Mouse (Mus musculus) lung, embryonic 16.5 days (tissue): Measurements from ENCODE around the gene Csad. TPM values are rescaled to one million over a fixed set of nuclear protein-coding genes. Genes with fewer than 3 reads are reported as not detected.

ENCODE experiments used
- ATAC-seq: fragments of 200-750 bp; cut with Nextera tagmentation; 2 replicates; pipeline ENCODE4 v1.8.0; 2017; ENCODE audit warnings: low read depth, mild to moderate bottlenecking, moderate library complexity
- H3K27ac ChIP-seq: fragments of 300-500 bp; sonication (generic); 2 replicates; pipeline ENCODE4 v1.5.1; 2014; ENCODE audit warnings: mild to moderate bottlenecking, control low read depth, low read length
- H3K27me3 ChIP-seq: fragments of 300-500 bp; sonication (generic); 2 replicates; pipeline ENCODE4 v1.6.1; 2014; ENCODE audit warnings: low read depth, low read length, mixed read lengths; ENCODE audit not compliant: control insufficient read depth, insufficient read depth
- H3K36me3 ChIP-seq: fragments of 300-500 bp; sonication (generic); 2 replicates; pipeline ENCODE4 v1.6.1; 2014; ENCODE audit warnings: low read length; ENCODE audit not compliant: control insufficient read depth, insufficient read depth
- H3K4me1 ChIP-seq: fragments of 300-500 bp; sonication (generic); replicated peaks from 2 replicates; pipeline ENCODE4 v1.6.1; 2014; ENCODE audit warnings: low read length, mixed read lengths; ENCODE audit not compliant: control insufficient read depth, insufficient read depth
- H3K4me2 ChIP-seq: fragments of 300-500 bp; sonication (generic); 2 replicates; pipeline ENCODE4 v1.6.1; 2014; ENCODE audit warnings: low read depth, low read length, control low read depth
- H3K4me3 ChIP-seq: fragments of 300-500 bp; sonication (generic); 2 replicates; pipeline ENCODE4 v1.5.1; 2014; ENCODE audit warnings: mild to moderate bottlenecking, low read length, control low read depth
- H3K9ac ChIP-seq: fragments of 300-500 bp; sonication (generic); 2 replicates; pipeline ENCODE4 v1.6.1; 2014; ENCODE audit warnings: low read length, control low read depth
- H3K9me3 ChIP-seq: fragments of 300-500 bp; sonication (generic); 2 replicates; pipeline ENCODE4 v1.6.1; 2016; ENCODE audit warnings: low read length; ENCODE audit not compliant: control insufficient read depth
- WGBS: fragments of 180-500 bp; shearing (Covaris S2); extraction: QIAGEN DNeasy Blood & Tissue Kit; methylation state at CpG from one replicate; pipeline ENCODE4 v1.1.7; 2014; 5-methylcytosine and 5-hydroxymethylcytosine counted together
- polyA plus RNA-seq: library from polyadenylated mRNA; unstranded; fragments of >200 nt; fragmentation: Nextera tagmentation; extraction: Ambion mirVana; gene quantifications from 2 replicates; pipeline ENCODE4 v1.2.1, GENCODE M21; 2015

Csad gene
- polyA plus RNA-seq, 1 experiment from 2014 or later, result 70.6 TPM

DNA sequence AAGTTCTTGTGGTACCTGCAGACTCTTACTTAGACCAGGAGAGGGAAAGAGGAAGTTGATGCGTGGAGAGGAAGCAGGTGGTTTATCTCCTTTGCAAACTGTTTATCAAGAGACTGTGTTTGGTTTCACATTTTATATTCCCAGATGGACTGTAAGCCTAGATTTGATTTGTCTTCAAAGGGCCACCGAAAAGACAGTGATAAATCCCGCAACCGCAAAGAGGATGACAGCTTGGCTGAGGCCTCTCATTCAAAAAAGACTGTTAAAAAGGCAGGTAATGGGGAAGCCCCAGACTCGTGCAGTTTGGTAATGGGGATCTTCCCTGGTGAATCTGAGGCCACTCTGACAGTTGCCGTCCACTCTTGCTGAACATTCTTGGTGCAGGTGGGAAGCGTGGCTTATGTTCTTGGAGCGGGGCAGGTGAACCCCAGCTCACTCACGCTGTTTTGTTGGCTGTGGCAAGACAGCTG is 3.6 kb upstream of the Csad start:
- no peaks in the 10 kb centered on the region for H3K9me3 ChIP-seq
- no peak overlapping the region; the same call in 1 of the 2 replicates for H3K27ac ChIP-seq
- no peak overlapping the region for H3K4me3 ChIP-seq
- H3K4me1 ChIP-seq, result peaks cover 26% of the 10 kb centered on the region
- no peak overlapping the region for H3K9ac ChIP-seq
- H3K27me3 ChIP-seq, result no peaks in the 10 kb centered on the region
- WGBS, result 64% methylated on average over 9 of the region's 9 CpGs
- no peak for ATAC-seq
- H3K4me2 ChIP-seq, result no peak overlapping the region
- peaks cover 39% of the 10 kb centered on the region for H3K36me3 ChIP-seq

GRCm38 (mm10) chr15:102207351-102207750 is 2.8 kb upstream of the Csad start:
- H3K9ac ChIP-seq, result peak overlapping the region; percentile 28; the same call in 1 of the 2 replicates
- peaks cover 31% of the 10 kb centered on the region for H3K36me3 ChIP-seq
- ATAC-seq, result no peak
- H3K27me3 ChIP-seq, result no peaks in the 10 kb centered on the region
- no peak overlapping the region for H3K27ac ChIP-seq
- H3K4me2 ChIP-seq, result no peak overlapping the region
- WGBS, result 76% methylated on average over 3 of the region's 3 CpGs
- no peaks in the 10 kb centered on the region for H3K9me3 ChIP-seq
- peaks cover 28% of the 10 kb centered on the region for H3K4me1 ChIP-seq
- H3K4me3 ChIP-seq, result no peak overlapping the region

GRCm38 (mm10) chr15:102205779-102206178 is 1.3 kb upstream of the Csad start:
- Histone ChIP-seq H3K4me3 (peak overlapping the region; percentile 85), H3K27ac (peak overlapping the region; percentile 44; the same call in 1 of the 2 replicates), H3K27me3 (no peaks in the 10 kb centered on the region), H3K36me3 (peaks cover 26% of the 10 kb centered on the region), H3K9me3 (no peaks in the 10 kb centered on the region), H3K4me2 (peak overlapping the region; percentile 76), H3K4me1 (peaks cover 30% of the 10 kb centered on the region), H3K9ac (peak overlapping the region; percentile 98)
- ATAC-seq, result no peak
- WGBS, result 26% methylated on average over 8 of the region's 8 CpGs

- WGBS, result 0% methylated on average over 24 of the region's 72 CpGs
These were observed 616 bp downstream of the Csad start for GRCm38 (mm10) chr15:102203835-102204381.

DNA sequence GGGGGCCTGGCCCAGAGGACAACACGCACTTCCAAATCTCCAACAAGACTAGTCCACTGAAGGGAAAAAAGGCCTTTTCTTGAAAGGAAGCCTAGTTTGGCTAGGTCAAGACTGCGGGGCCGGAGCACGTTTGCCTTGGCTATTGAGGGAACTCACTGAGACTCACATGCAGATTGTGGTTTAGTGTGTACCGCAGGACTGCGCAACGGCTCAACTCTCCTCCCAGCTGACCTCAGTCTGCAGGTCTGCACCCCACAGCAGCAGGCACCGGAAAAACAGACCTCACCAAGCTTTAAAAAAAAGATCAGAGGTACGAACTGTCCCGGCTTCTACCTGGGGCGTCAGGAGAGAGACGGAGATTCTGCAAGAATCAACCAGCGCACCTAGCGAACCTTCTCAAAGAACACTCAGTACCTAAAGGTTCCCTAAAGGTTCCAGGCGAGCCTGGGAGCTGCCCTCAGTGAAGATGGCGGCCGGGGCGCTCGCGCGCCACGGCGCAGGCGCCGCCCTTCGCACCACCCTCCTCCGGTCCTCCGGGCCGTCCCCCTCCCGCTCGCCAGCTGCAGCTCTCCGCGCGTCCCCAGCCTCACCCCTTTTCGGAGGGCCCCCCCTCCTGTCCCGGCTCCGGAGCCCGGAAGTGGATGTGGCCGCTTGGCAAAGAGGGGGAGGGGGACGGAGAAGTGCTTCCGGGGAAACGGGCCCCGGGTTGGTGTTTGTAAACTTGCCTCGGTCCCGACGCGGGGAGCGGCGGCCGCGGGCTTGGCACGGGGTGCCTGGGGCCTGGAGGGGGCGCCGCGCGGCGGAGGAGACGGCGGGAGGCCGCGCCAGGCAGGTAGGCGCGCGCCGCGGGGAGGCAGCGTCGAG is 1.3 kb downstream of the Csad start, which contains the start of gene Zfp740:
TSS of gene Zfp740 (plus strand) at position 279 of the 864 bp plus-strand sequence.
- under 1% methylated on average over 54 of the region's 68 CpGs for WGBS
- Histone ChIP-seq H3K27ac (peak within 1 kb of the TSS; percentile 100), H3K9me3 (no peaks in the 10 kb centered on the region), H3K4me2 (peak within 1 kb of the TSS; percentile 76), H3K4me1 (peaks cover 30% of the 10 kb centered on the region), H3K27me3 (no peaks in the 10 kb centered on the region), H3K9ac (peak within 1 kb of the TSS; percentile 98), H3K4me3 (peak within 1 kb of the TSS; percentile 85), H3K36me3 (peaks cover 10% of the 10 kb centered on the region)
- peak; percentile 98 for ATAC-seq

More at GRCm38 (mm10) chr15:102203835-102204381, 616 bp downstream of the Csad start:
- H3K4me3 ChIP-seq, result peak overlapping the region; percentile 85
- peaks cover 17% of the 10 kb centered on the region for H3K36me3 ChIP-seq
- H3K4me1 ChIP-seq, result peaks cover 30% of the 10 kb centered on the region
- ATAC-seq, result peak; percentile 53
- no peaks in the 10 kb centered on the region for H3K9me3 ChIP-seq
- peak overlapping the region; percentile 76 for H3K4me2 ChIP-seq
- H3K27ac ChIP-seq, result peak overlapping the region; percentile 100
- H3K27me3 ChIP-seq, result no peaks in the 10 kb centered on the region
- H3K9ac ChIP-seq, result peak overlapping the region; percentile 98

DNA sequence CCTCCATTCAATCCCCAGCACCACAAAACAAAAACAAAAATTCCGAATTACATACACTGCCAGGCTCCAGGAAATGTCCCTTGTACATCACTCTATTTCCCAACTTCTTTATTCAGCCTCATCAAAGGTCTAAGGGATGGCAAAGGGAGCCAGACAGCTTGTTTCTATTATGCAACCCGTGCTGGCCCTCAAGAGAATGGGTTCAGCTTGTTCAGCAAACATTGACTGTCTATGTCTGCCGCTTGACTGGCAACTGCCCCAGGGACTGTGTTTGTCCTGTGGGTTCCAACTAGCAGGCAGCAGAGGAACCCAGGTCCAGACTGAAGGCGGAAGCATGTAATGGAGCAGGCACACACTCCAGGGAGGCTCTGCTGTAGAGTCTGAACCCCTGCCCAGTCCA is 5.7 kb downstream of the Csad start:
- Histone ChIP-seq H3K27ac (no peak overlapping the region), H3K4me3 (no peak overlapping the region), H3K9ac (no peak overlapping the region), H3K27me3 (no peaks in the 10 kb centered on the region), H3K4me1 (peaks cover 3% of the 10 kb centered on the region; the same call in 1 of the 2 replicates), H3K9me3 (no peaks in the 10 kb centered on the region), H3K4me2 (no peak overlapping the region), H3K36me3 (no peaks in the 10 kb centered on the region; the same call in 1 of the 2 replicates)
- 57% methylated on average over 4 of the region's 4 CpGs for WGBS
- ATAC-seq, result no peak

DNA sequence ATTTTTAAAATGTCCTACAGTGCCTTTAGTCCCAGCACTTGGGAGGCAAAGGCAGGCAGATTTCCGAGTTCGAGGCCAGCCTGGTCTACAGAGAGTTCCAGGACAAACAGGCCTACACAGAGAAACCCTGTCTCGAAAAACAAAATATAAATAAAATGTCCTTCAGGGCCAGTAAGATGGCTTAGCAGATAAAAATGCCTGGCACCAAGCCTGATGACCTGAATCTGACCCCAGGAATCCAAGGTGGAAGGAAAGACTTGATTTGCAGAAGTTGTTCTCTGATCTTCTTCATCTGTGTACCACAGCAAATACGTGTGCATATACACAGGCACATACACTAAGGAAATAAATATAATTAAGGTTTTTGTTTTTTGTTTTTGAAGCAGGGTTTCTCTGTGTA is 9.2 kb downstream of the Csad start:
- ATAC-seq, result no peak
- Histone ChIP-seq H3K27ac (no peak overlapping the region), H3K4me3 (no peak overlapping the region), H3K9ac (no peak overlapping the region), H3K9me3 (no peaks in the 10 kb centered on the region), H3K27me3 (no peaks in the 10 kb centered on the region), H3K4me2 (no peak overlapping the region), H3K4me1 (no peaks in the 10 kb centered on the region), H3K36me3 (no peaks in the 10 kb centered on the region)
- 51% methylated on average over 4 of the region's 4 CpGs for WGBS

DNA sequence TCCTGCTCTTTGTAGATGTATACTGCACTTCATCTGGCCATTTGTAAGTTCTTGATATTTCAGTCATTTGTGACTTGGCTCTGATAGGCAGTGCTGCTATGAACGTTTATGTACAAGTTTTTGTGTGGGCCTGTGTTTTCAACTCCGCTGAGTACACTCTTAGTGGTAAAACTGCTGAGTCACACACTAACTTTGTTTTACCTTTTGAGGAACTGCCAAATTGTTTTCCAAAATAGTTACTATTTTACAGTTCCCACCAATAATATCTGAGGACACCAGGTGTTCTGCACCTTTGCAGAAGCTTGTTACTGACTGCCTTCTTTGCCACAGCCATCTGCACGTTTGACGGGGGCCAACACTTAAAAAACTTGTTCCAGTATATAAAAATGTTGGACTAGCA is 10.1 kb downstream of the Csad start:
- Histone ChIP-seq H3K27ac (no peak overlapping the region), H3K4me1 (no peaks in the 10 kb centered on the region), H3K9me3 (no peaks in the 10 kb centered on the region), H3K36me3 (no peaks in the 10 kb centered on the region), H3K4me3 (no peak overlapping the region), H3K4me2 (no peak overlapping the region), H3K27me3 (no peaks in the 10 kb centered on the region), H3K9ac (no peak overlapping the region)
- WGBS, result 71% methylated on average over 4 of the region's 4 CpGs
- no peak for ATAC-seq

GRCm38 (mm10) chr15:102193652-102194051 is 10.9 kb downstream of the Csad start:
- no peak overlapping the region for H3K9ac ChIP-seq
- no peak overlapping the region for H3K4me2 ChIP-seq
- no peaks in the 10 kb centered on the region for H3K36me3 ChIP-seq
- no peak for ATAC-seq
- peaks cover 5% of the 10 kb centered on the region for H3K4me1 ChIP-seq
- 79% methylated on average over 4 of the region's 4 CpGs for WGBS
- H3K27ac ChIP-seq, result no peak overlapping the region
- no peaks in the 10 kb centered on the region for H3K27me3 ChIP-seq
- no peak overlapping the region for H3K4me3 ChIP-seq
- H3K9me3 ChIP-seq, result no peaks in the 10 kb centered on the region
